Mouse (Mus musculus): ENCODE measurements around the gene Gpr34.

DNA sequence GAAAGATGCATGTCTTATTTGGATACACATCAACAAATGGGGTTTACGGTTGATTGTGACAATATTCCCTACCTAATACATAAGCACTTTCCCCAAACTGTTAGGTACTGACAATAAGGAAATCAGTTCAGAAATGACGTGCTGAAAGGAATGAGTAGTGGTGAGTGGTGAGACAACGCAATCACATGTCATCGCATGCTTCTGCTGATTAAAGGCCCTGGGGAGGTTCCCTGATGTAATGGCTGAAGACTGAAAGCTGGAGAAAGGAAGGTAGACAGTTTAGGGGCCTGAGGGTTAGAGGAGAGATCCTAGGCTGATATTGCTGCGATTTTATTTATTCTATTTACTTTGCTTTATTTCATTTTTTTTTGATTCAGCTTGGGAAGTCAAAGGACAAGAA, 20.8 kb upstream of the Gpr34 start:
- TF ChIP-seq CTCF (IDR thresholded peaks at IDR 0.05; ENCODE audit: low read depth, low read length): no peak
- no peak for TF ChIP-seq POLR2AphosphoS5 (IDR thresholded peaks at IDR 0.05; ENCODE audit: insufficient replicate concordance, low read depth, low read length)
- TF ChIP-seq TAL1 (conservative IDR thresholded peaks at IDR 0.05; ENCODE audit: low read depth, low read length): no peak
- TF ChIP-seq GATA1 (IDR thresholded peaks at IDR 0.05; ENCODE audit: borderline replicate concordance, low read length): no peak
- no peak for TF ChIP-seq GATA2 (IDR thresholded peaks at IDR 0.05; ENCODE audit: borderline replicate concordance, low read depth, low read length)

Measured in G1E (cell line).